Mouse (Mus musculus): ENCODE measurements around the gene Sohlh1.

DNA sequence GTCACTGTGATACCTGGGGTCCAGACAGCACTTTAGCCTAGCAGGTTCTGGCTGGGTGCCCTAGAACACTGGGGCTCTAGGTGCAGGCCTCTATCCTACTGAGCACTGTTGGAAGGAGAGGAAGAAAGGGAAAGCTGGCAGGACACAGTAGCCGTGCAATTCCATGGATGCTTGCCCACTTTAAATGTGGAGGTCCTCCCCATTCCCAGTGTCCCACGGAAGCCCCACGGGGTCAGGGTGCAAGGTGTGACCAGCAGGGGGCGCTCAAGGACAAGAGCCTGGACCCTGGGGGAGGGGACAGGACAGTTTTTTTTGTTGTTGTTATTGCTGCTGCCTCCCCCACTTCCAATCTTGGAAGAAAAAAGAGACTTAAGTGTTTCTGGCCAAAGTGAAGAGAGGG, 3.3 kb upstream of the Sohlh1 start:
- TF ChIP-seq CTCF (IDR thresholded peaks at IDR 0.05) (peak; percentile 79), EP300 (IDR thresholded peaks at IDR 0.05) (no peak)

Measured in lung, postnatal 0 days (tissue).